Mouse (Mus musculus) thymus, adult 2 months (tissue): ENCODE measurements around the gene Rbms1.

Experiments
- CTCF ChIP-seq: fragments of 200-500 bp; IDR thresholded peaks from 2 replicates; pipeline ENCODE4 v1.5.1; 2012; ENCODE audit warnings: mild to moderate bottlenecking, control low read depth, low read length, moderate library complexity, borderline replicate concordance; ENCODE audit not compliant: control insufficient read depth, poor library complexity, insufficient read depth; ENCODE audit errors: extremely low read depth
- POLR2A ChIP-seq: fragments of 200-500 bp; IDR thresholded peaks from 2 replicates; pipeline ENCODE4 v1.6.1; 2012; ENCODE audit warnings: mild to moderate bottlenecking, low read length, control low read depth, moderate library complexity; ENCODE audit not compliant: control insufficient read depth, poor library complexity, insufficient read depth; ENCODE audit errors: extremely low read depth

DNA sequence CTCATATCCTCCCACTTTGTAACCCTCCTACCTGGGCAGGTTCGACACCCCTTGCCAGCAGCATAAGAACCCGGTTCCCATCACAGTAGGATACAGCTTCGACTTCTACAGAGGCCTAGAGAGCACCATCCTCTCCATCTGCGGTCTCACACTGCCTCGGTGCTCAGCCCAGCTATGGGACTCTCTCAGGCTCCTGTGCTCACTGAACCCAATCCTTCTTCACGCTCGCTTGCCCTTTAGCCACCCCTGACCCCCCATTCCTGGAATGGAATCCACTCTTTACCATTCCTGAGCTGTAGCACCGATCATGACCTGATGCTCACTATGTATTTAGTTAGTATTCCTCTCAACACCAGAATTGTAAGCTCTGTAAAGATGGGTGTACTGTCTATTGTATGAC is 257.6 kb downstream of the Rbms1 start:
- TF ChIP-seq CTCF (no peak), POLR2A (no peak)
